15 mouse cellular contexts compared by ENCODE assay signal in genomic region chr17:80891656-80892055, GRCm38 (mm10). TPM values are rescaled to one million over a fixed set of nuclear protein-coding genes. Genes with fewer than 3 reads are reported as not detected.
DNase-seq lines count a peak whose midpoint lies in the region; ATAC-seq lines count a peak whose summit lies in the region.
"Had no signal": no experiment of that assay in that cellular context is flagged by ENCODE, and none has a peak within 500 bp of the region (broad histone marks: within the 10 kb centered on the region; RNA-seq: fewer than 3 reads in every experiment).

No protein-coding gene starts in this region.

- peak overlapping the region; percentile 57 for H3K27ac ChIP-seq in embryonic facial prominence, embryonic 13.5 days
- H3K27ac ChIP-seq in embryonic facial prominence, embryonic 10.5 days (replicated peaks), result no peak overlapping the region
- H3K27ac ChIP-seq in heart, embryonic 13.5 days (replicated peaks), result peak overlapping the region; percentile 80
- H3K27ac ChIP-seq in hindbrain, embryonic 10.5 days, result no peak overlapping the region
- H3K27ac ChIP-seq: limb, embryonic 13.5 days; midbrain, embryonic 12.5 days had no signal

- no peak for DNase-seq in embryonic facial prominence, embryonic 10.5 days (ENCODE audit: low spot score)
- peak; percentile 69 for DNase-seq in lung, postnatal 25 days (ENCODE audit: low spot score)
- no peak for DNase-seq in frontal cortex, postnatal 10 days (ENCODE audit: low spot score in 2 of 2)
- no peak for DNase-seq in hindbrain, embryonic 10.5 days (ENCODE audit: low spot score)
- DNase-seq: B cell, adult 2 months; cerebellum, adult 11 months; gastrocnemius, postnatal 36 days; kidney, postnatal 10 days had no signal

- ATAC-seq in embryonic facial prominence, embryonic 13.5 days (ENCODE audit: insufficient number of reproducible peaks, insufficient read depth, low FRiP score, low TSS enrichment, low read depth), result peak; percentile 61; the same call in 1 of the 2 replicates
- ATAC-seq in common myeloid progenitor, adult 5-6 weeks (replicated peaks; ENCODE audit: low read depth, poor library complexity, severe bottlenecking), result peak; percentile 62
- ATAC-seq in heart, embryonic 13.5 days (ENCODE audit: extremely low read depth, insufficient number of reproducible peaks, low FRiP score, low TSS enrichment), result no peak; the same call in 1 of the 2 replicates
- no peak for ATAC-seq in erythroblast, adult 5-6 weeks (replicated peaks; ENCODE audit: low FRiP score, poor library complexity, severe bottlenecking)

- no peak overlapping the region for H3K9ac ChIP-seq in embryonic facial prominence, embryonic 13.5 days
- peak overlapping the region; percentile 44; the same call in 1 of the 2 replicates for H3K9ac ChIP-seq in heart, embryonic 13.5 days
- H3K9ac ChIP-seq: limb, embryonic 13.5 days; midbrain, embryonic 12.5 days had no signal

- H3K27me3 ChIP-seq in embryonic facial prominence, embryonic 13.5 days, result no peaks in the 10 kb centered on the region
- H3K27me3 ChIP-seq in embryonic facial prominence, embryonic 10.5 days (replicated peaks; ENCODE audit: low read depth, poor library complexity, severe bottlenecking), result no peaks in the 10 kb centered on the region
- no peaks in the 10 kb centered on the region for H3K27me3 ChIP-seq in heart, embryonic 13.5 days (replicated peaks)
- no peaks in the 10 kb centered on the region for H3K27me3 ChIP-seq in hindbrain, embryonic 10.5 days (ENCODE audit: insufficient read depth, poor library complexity, severe bottlenecking)
- H3K27me3 ChIP-seq: limb, embryonic 13.5 days; midbrain, embryonic 12.5 days had no signal

- 33% methylated on average over 5 of the region's 5 CpGs for WGBS in embryonic facial prominence, embryonic 13.5 days
- WGBS in embryonic facial prominence, embryonic 10.5 days, result 68% methylated on average over 5 of the region's 5 CpGs
- WGBS in heart, embryonic 13.5 days, result 17% methylated on average over 5 of the region's 5 CpGs
- 69% methylated on average over 5 of the region's 5 CpGs for WGBS in hindbrain, embryonic 10.5 days

- H3K36me3 ChIP-seq in embryonic facial prominence, embryonic 13.5 days, result no peaks in the 10 kb centered on the region
- H3K36me3 ChIP-seq in embryonic facial prominence, embryonic 10.5 days (replicated peaks), result no peaks in the 10 kb centered on the region
- no peaks in the 10 kb centered on the region for H3K36me3 ChIP-seq in heart, embryonic 13.5 days
- H3K36me3 ChIP-seq in hindbrain, embryonic 10.5 days, result no peaks in the 10 kb centered on the region
- H3K36me3 ChIP-seq: limb, embryonic 13.5 days; midbrain, embryonic 12.5 days had no signal

- H3K4me2 ChIP-seq in embryonic facial prominence, embryonic 13.5 days, result no peak overlapping the region
- H3K4me2 ChIP-seq in heart, embryonic 13.5 days, result no peak overlapping the region; the same call in 1 of the 2 replicates
- H3K4me2 ChIP-seq: limb, embryonic 13.5 days; midbrain, embryonic 12.5 days had no signal

- H3K9me3 ChIP-seq in embryonic facial prominence, embryonic 13.5 days, result no peaks in the 10 kb centered on the region
- no peaks in the 10 kb centered on the region for H3K9me3 ChIP-seq in embryonic facial prominence, embryonic 10.5 days
- H3K9me3 ChIP-seq in heart, embryonic 13.5 days, result no peaks in the 10 kb centered on the region
- H3K9me3 ChIP-seq in hindbrain, embryonic 10.5 days, result no peaks in the 10 kb centered on the region
- H3K9me3 ChIP-seq: limb, embryonic 13.5 days; midbrain, embryonic 12.5 days had no signal

- no peak overlapping the region for H3K4me3 ChIP-seq in embryonic facial prominence, embryonic 13.5 days
- no peak overlapping the region for H3K4me3 ChIP-seq in embryonic facial prominence, embryonic 10.5 days
- no peak overlapping the region for H3K4me3 ChIP-seq in heart, embryonic 13.5 days
- no peak overlapping the region for H3K4me3 ChIP-seq in hindbrain, embryonic 10.5 days
- H3K4me3 ChIP-seq: erythroblast, embryonic 14.5 days; limb, embryonic 13.5 days; midbrain, embryonic 12.5 days had no signal

- H3K4me1 ChIP-seq in embryonic facial prominence, embryonic 13.5 days, result peaks cover 30% of the 10 kb centered on the region
- H3K4me1 ChIP-seq in embryonic facial prominence, embryonic 10.5 days, result peaks cover 17% of the 10 kb centered on the region
- peaks cover 41% of the 10 kb centered on the region for H3K4me1 ChIP-seq in heart, embryonic 13.5 days
- peaks cover 14% of the 10 kb centered on the region for H3K4me1 ChIP-seq in hindbrain, embryonic 10.5 days (replicated peaks)

RNA-seq across cellular contexts. Expression of gene Tmem178, which starts 52.8 kb away (rescaled TPM):
- polyA plus RNA-seq in embryonic facial prominence, embryonic 13.5 days (2015; fragmentation: Nextera tagmentation; extraction: Ambion mirVana), result 4.7 and 6.8 TPM in 2 replicates
- polyA plus RNA-seq in embryonic facial prominence, embryonic 10.5 days (2016; fragmentation: Nextera tagmentation; extraction: Ambion mirVana), result 2.4 and 3.9 TPM in 2 replicates
- not detected in 2 replicates for total RNA-seq in common myeloid progenitor, adult 5-6 weeks (2017)
- 5.4 and 6.0 TPM in 2 replicates for polyA plus RNA-seq in heart, embryonic 13.5 days (2015; fragmentation: Nextera tagmentation; extraction: Ambion mirVana)
- not detected in 2 replicates for total RNA-seq in erythroblast, adult 5-6 weeks (2015; ENCODE audit: low replicate concordance)
- not detected in 2 replicates for total RNA-seq in erythroblast, adult 5-6 weeks (2017; ENCODE audit: low replicate concordance)
- 4.5 and 13.0 TPM in 2 replicates for polyA plus RNA-seq in hindbrain, embryonic 10.5 days (2016; fragmentation: Nextera tagmentation; extraction: Ambion mirVana)
- polyA plus RNA-seq: erythroblast, embryonic 14.5 days had no signal

Comparison
In these comparisons a context has a peak if more than half of its experiments do, and no peak if none do; other contexts are left out.
1. H3K27ac ChIP-seq: peak in embryonic facial prominence, embryonic 13.5 days (single experiment) and heart, embryonic 13.5 days (single experiment); none in embryonic facial prominence, embryonic 10.5 days (single experiment) and hindbrain, embryonic 10.5 days (single experiment).
2. ATAC-seq: peak in embryonic facial prominence, embryonic 13.5 days (single experiment) and common myeloid progenitor, adult 5-6 weeks (single experiment); none in heart, embryonic 13.5 days (single experiment) and erythroblast, adult 5-6 weeks (single experiment).